Mouse (Mus musculus) stomach, postnatal 0 days (tissue): ENCODE data around the gene Gng13. TPM values are rescaled to one million over a fixed set of nuclear protein-coding genes. Genes with fewer than 3 reads are reported as not detected.

Experiments used
- ATAC-seq: fragments of 200-750 bp; cut with Nextera tagmentation; 2 replicates; pipeline ENCODE4 v1.8.0; 2017; ENCODE audit not compliant: low FRiP score, low TSS enrichment
- DNase-seq: peaks from one replicate; pipeline ENCODE4 v3.0.0-alpha.2; 2016; ENCODE audit warnings: low spot score
- H3K27ac ChIP-seq: fragments of 300-500 bp; sonication (generic); replicated peaks from 2 replicates; pipeline ENCODE4 v1.5.1; 2014; ENCODE audit warnings: mild to moderate bottlenecking, control low read depth
- H3K27me3 ChIP-seq: fragments of 300-500 bp; sonication (generic); 2 replicates; pipeline ENCODE4 v1.6.1; 2014; ENCODE audit warnings: low read length; ENCODE audit not compliant: control insufficient read depth, insufficient read depth
- H3K36me3 ChIP-seq: fragments of 300-500 bp; sonication (generic); 2 replicates; pipeline ENCODE4 v1.6.1; 2014; ENCODE audit warnings: low read length, mixed read lengths; ENCODE audit not compliant: control insufficient read depth, insufficient read depth
- H3K4me1 ChIP-seq: fragments of 300-500 bp; sonication (generic); replicated peaks from 2 replicates; pipeline ENCODE4 v1.6.1; 2014; ENCODE audit warnings: antibody characterized with exemption; ENCODE audit not compliant: control insufficient read depth, insufficient read depth
- H3K4me2 ChIP-seq: fragments of 300-500 bp; sonication (generic); replicated peaks from 2 replicates; pipeline ENCODE4 v1.6.1; 2014; ENCODE audit warnings: low read depth, mild to moderate bottlenecking, control low read depth, moderate library complexity
- H3K4me3 ChIP-seq: fragments of 300-500 bp; sonication (generic); 2 replicates; pipeline ENCODE4 v1.5.1; 2014; ENCODE audit warnings: low read depth, low read length, control low read depth
- H3K9ac ChIP-seq: fragments of 300-500 bp; sonication (generic); 2 replicates; pipeline ENCODE4 v1.6.1; 2014; ENCODE audit warnings: mild to moderate bottlenecking, low read length, control low read depth, mixed read lengths
- H3K9me3 ChIP-seq: fragments of 300-500 bp; sonication (generic); 2 replicates; pipeline ENCODE4 v1.6.1; 2016; ENCODE audit warnings: low read length; ENCODE audit not compliant: control insufficient read depth
- CTCF ChIP-seq: IDR thresholded peaks from 2 replicates; pipeline ENCODE4 v1.5.1; 2016; ENCODE audit warnings: antibody characterized with exemption, low read depth, mild to moderate bottlenecking, moderate library complexity
- EP300 ChIP-seq: optimal IDR thresholded peaks from 2 replicates; pipeline ENCODE3; 2016; ENCODE audit warnings: antibody characterized with exemption
- WGBS: fragments of 180-500 bp; shearing (Covaris S2); extraction: QIAGEN DNeasy Blood & Tissue Kit; methylation state at CpG from one replicate; pipeline ENCODE4 v1.1.7; 2014; 5-methylcytosine and 5-hydroxymethylcytosine counted together
- polyA plus RNA-seq: library from polyadenylated mRNA; unstranded; fragments of >200 nt; fragmentation: Nextera tagmentation; extraction: Ambion mirVana; gene quantifications from 2 replicates; pipeline ENCODE4 v1.2.1, GENCODE M21; 2015

The Gng13 gene
- polyA plus RNA-seq, 1 experiment from 2014 or later, result 1.4 TPM

DNA sequence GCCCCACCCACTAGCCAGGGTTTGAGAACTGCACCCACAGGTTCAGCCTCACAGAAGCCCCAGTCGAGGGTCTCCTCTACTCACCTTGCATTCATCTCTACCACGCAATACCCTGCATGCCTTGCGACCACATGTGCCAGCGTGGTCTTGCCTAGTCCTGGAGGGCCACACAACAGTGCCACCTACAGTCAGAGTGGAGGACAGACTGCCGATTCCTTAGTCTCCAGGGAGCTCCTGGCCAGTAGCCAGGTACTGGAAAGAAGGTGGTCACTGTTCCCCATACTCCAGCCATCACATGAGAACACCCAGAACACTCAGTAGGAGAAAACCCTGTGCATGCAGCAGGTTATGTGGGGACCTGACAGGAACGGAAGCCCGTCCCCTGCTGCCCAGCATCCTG, 6.9 kb downstream of the Gng13 start:
- no peaks in the 10 kb centered on the region for H3K9me3 ChIP-seq
- TF ChIP-seq EP300 (no peak), CTCF (peak; percentile 46)
- no peak overlapping the region for H3K27ac ChIP-seq
- no peak overlapping the region for H3K4me2 ChIP-seq
- DNase-seq, result no peak
- H3K36me3 ChIP-seq, result peaks cover 4% of the 10 kb centered on the region; the same call in 1 of the 2 replicates
- no peak overlapping the region for H3K9ac ChIP-seq
- no peak for ATAC-seq
- no peak overlapping the region for H3K4me3 ChIP-seq
- peaks cover 4% of the 10 kb centered on the region for H3K4me1 ChIP-seq
- WGBS, result 84% methylated on average over 7 of the region's 7 CpGs
- no peaks in the 10 kb centered on the region for H3K27me3 ChIP-seq

DNA sequence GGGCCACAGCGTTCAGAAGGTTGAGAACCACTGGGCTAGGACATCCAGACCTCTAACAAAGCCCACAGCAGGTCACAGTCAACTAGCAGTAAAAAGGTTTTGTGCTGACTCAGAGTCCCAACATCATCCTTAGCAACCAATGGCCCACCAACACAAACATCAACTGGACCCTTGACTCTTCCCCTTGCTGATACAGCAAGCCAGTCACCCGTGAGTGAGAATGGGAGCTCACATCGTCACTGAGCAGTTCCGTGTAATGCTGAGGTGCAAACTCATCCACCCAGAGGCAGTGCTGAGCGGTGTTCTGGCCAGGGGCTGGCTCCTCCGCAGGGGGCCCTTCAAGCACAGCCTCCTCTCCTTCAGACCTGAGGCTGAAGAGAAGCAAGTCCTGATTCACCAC, 8.3 kb downstream of the Gng13 start:
- 80% methylated on average over 6 of the region's 6 CpGs for WGBS
- DNase-seq (no peak), ATAC-seq (no peak)
- H3K9me3 ChIP-seq, result no peaks in the 10 kb centered on the region
- no peak for TF ChIP-seq EP300
- TF ChIP-seq CTCF, result no peak
- H3K36me3 ChIP-seq, result peaks cover 2% of the 10 kb centered on the region; the same call in 1 of the 2 replicates
- H3K4me3 ChIP-seq, result no peak overlapping the region
- no peak overlapping the region for H3K4me2 ChIP-seq
- no peak overlapping the region for H3K9ac ChIP-seq
- H3K27me3 ChIP-seq, result no peaks in the 10 kb centered on the region
- H3K4me1 ChIP-seq, result peaks cover 4% of the 10 kb centered on the region
- no peak overlapping the region for H3K27ac ChIP-seq

DNA sequence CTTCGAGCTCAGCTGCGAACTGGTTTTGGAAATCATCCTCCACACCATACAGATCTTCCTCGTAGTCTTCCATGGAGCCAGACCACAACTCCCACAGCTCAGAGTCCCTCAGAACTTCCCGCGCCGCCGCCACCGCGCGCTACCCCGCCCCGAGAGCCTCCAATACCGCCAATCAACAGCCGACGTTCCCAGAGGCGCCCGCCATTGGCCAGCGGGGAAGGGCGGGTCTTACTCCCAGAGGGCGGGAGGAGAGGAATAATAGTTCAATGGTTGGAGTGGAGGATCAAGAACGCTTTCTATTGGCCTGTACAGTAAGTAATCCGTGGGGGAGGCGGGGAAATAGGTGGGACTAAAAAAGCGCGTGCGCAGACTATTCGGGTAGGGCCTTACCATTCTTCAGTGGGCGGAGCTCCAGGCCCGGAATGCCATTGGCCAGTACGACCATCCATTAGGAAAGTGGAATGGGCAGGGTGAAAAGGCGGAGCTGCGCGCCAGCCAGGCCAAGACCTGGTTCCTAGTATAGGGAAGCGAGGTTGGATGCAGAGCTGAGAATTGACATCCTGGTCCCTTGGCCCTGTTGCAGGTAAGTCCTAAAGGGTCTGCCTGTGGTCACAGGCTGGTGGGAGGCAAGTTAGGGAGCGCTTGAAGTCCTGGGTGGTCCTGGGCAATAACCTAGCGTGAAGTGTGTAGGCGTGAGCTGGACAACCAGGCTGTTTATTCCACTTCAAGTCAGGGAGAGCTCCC, 10.5 kb downstream of the Gng13 start, which contains the start of the genes Chtf18 and Rpusd1:
Gene Chtf18, minus strand, starts transcription at position 155 of the 744 bp plus-strand sequence.
Gene Rpusd1, plus strand, starts transcription at position 406 of the 744 bp plus-strand sequence.
- under 1% methylated on average over 37 of the region's 37 CpGs for WGBS
- Histone ChIP-seq H3K4me2 (peak within 1 kb of the TSS; percentile 92), H3K36me3 (no peaks in the 10 kb centered on the region), H3K4me1 (peaks cover 4% of the 10 kb centered on the region), H3K27me3 (no peaks in the 10 kb centered on the region), H3K27ac (no peak within 1 kb of the TSS), H3K4me3 (peak within 1 kb of the TSS; percentile 54), H3K9me3 (no peaks in the 10 kb centered on the region), H3K9ac (peak within 1 kb of the TSS; percentile 83)
- no peak for TF ChIP-seq CTCF
- ATAC-seq (peak; percentile 99), DNase-seq (peak; percentile 99)

DNA sequence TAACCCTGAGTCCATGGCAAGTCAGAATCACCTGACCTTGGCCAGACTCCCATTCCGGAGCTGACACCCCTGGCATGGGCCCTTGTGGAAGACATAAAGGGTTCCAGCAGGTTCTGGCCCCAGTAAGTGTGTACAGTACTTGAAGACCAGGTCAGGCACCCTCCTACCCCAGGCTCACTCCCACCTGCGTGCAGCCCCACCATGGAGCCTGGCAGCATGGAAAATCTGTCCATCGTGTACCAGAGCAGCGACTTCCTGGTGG, 11.0 kb downstream of the Gng13 start:
- ATAC-seq (no peak), DNase-seq (no peak)
- Histone ChIP-seq H3K27ac (no peak overlapping the region), H3K4me1 (peaks cover 4% of the 10 kb centered on the region), H3K27me3 (no peaks in the 10 kb centered on the region), H3K4me2 (peak overlapping the region; percentile 79), H3K9ac (peak overlapping the region; percentile 83), H3K4me3 (peak overlapping the region; percentile 47), H3K36me3 (no peaks in the 10 kb centered on the region), H3K9me3 (no peaks in the 10 kb centered on the region)
- TF ChIP-seq EP300 (no peak), CTCF (no peak)
- 15% methylated on average over 4 of the region's 4 CpGs for WGBS

DNA sequence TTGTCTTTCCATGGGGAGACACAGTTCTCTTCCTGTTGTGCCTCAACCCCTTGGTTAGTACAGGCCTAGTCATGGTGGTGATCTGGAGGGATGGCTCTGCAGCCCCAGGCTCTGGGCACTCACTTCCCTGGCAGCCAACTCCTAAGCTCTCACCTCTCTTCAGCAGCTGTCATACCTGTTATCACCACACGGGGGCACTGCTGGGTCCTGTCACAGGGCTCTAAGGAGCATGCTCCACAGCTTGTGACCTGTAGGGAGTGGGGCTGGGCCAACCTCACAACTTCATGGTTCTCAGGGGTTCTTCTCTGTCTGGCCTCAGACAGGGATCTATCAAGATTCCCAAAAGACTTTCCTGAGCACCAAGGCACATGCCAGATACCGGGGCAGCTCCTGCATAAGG, 15.1 kb downstream of the Gng13 start:
- H3K27ac ChIP-seq, result no peak overlapping the region
- no peaks in the 10 kb centered on the region; the same call in 1 of the 2 replicates for H3K4me1 ChIP-seq
- no peaks in the 10 kb centered on the region for H3K9me3 ChIP-seq
- H3K9ac ChIP-seq, result no peak overlapping the region
- ATAC-seq (no peak), DNase-seq (peak; percentile 89)
- TF ChIP-seq CTCF, result peak; percentile 95
- TF ChIP-seq EP300, result no peak
- H3K36me3 ChIP-seq, result no peaks in the 10 kb centered on the region
- H3K27me3 ChIP-seq, result no peaks in the 10 kb centered on the region
- no peak overlapping the region for H3K4me3 ChIP-seq
- 10% methylated on average over 2 of the region's 2 CpGs for WGBS
- no peak overlapping the region for H3K4me2 ChIP-seq

DNA sequence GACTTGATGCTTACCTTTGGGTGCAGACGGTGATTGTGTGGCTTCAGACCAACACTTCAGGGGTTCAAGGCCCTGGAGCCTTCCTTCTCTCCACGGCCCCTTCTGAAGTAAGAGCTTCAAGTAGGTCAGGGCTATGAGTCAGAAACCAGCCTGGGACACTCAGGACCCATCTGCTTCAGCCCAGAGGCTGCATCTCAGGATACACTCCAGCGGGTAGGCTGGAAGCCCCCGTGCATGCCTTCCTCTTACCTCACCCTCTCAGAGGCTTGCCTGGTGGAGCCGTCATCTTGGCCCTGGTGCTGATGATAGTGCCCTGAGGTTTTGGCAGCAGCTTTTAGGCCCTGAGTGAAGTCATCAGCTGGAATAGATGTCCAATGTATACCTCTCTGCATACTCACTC, 18.3 kb downstream of the Gng13 start:
- H3K27me3 ChIP-seq, result no peaks in the 10 kb centered on the region
- no peak overlapping the region for H3K4me3 ChIP-seq
- H3K9ac ChIP-seq, result no peak overlapping the region
- DNase-seq (no peak), ATAC-seq (no peak)
- TF ChIP-seq EP300 (no peak), CTCF (no peak)
- H3K9me3 ChIP-seq, result no peaks in the 10 kb centered on the region
- H3K4me1 ChIP-seq, result no peaks in the 10 kb centered on the region
- 83% methylated on average over 5 of the region's 5 CpGs for WGBS
- no peaks in the 10 kb centered on the region for H3K36me3 ChIP-seq
- no peak overlapping the region for H3K27ac ChIP-seq
- no peak overlapping the region for H3K4me2 ChIP-seq
